ENCODE assay signal across 1 mouse cellular context in the genomic region with DNA sequence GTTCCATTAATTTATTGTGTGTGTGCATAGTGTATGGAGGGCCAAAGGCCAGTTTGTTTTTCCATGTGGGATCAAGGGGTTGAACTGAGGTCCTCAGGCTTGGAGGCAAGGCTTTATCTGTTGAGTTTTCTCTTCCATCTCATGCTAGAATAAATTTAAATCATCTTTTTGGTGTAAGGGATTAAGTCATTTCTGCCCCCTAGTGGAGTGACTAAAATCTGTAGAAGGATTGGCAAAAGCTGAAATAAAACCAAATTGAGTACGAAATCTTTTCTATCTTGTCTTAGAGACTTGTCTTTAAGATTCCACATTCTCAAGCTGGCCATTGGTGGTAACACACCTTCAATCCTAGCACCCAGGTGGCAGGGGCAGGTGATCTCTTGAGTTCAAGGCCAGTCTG.
TF ChIP-seq lines count a peak whose summit lies in the region.

No protein-coding gene starts in this region.

TF ChIP-seq in MEL, 35 proteins besides CTCF, POLR2A, EP300 and RAD21 (continued from another document):
- TF ChIP-seq MEF2A (IDR thresholded peaks at IDR 0.05; ENCODE audit: extremely low read depth, insufficient replicate concordance, low read depth, low read length, poor library complexity, severe bottlenecking) = no peak
